Mouse (Mus musculus) heart, embryonic 16.5 days (tissue): ENCODE results near the gene Hsd11b1. TPM values are rescaled to one million over a fixed set of nuclear protein-coding genes. Genes with fewer than 3 reads are reported as not detected.
"Not testable (repeated sequence)": the region's sequence is repeated elsewhere in the genome, so short reads cannot be mapped to it uniquely, and the experiment has no call there.

Experiments used
- ATAC-seq: fragments of 200-750 bp; cut with Nextera tagmentation; replicated peaks from 2 replicates; pipeline ENCODE4 v1.8.0; 2017; ENCODE audit warnings: moderate number of reproducible peaks; ENCODE audit not compliant: insufficient read depth, low FRiP score; ENCODE audit errors: extremely low read depth
- H3K27ac ChIP-seq: fragments of 300-500 bp; sonication (generic); 2 replicates; pipeline ENCODE4 v1.5.1; 2014; ENCODE audit warnings: mild to moderate bottlenecking, low read length, control low read depth, moderate library complexity
- H3K27me3 ChIP-seq: fragments of 300-500 bp; sonication (generic); 2 replicates; pipeline ENCODE4 v1.6.1; 2014; ENCODE audit warnings: low read length, mixed read lengths; ENCODE audit not compliant: control insufficient read depth, insufficient read depth
- H3K36me3 ChIP-seq: fragments of 300-500 bp; sonication (generic); 2 replicates; pipeline ENCODE4 v1.6.1; 2014; ENCODE audit not compliant: control insufficient read depth, insufficient read depth
- H3K4me1 ChIP-seq: fragments of 300-500 bp; sonication (generic); 2 replicates; pipeline ENCODE4 v1.6.1; 2014; ENCODE audit warnings: low read length, mixed read lengths; ENCODE audit not compliant: control insufficient read depth, insufficient read depth
- H3K4me2 ChIP-seq: fragments of 300-500 bp; sonication (generic); 2 replicates; pipeline ENCODE4 v1.6.1; 2014; ENCODE audit warnings: low read depth, mild to moderate bottlenecking, control low read depth, low read length
- H3K4me3 ChIP-seq: fragments of 300-500 bp; sonication (generic); 2 replicates; pipeline ENCODE4 v1.5.1; 2014; ENCODE audit warnings: mild to moderate bottlenecking, control low read depth, low read length
- H3K9ac ChIP-seq: fragments of 300-500 bp; sonication (generic); 2 replicates; pipeline ENCODE4 v1.6.1; 2014; ENCODE audit warnings: low read length, control low read depth
- H3K9me3 ChIP-seq: fragments of 300-500 bp; sonication (generic); replicated peaks from 2 replicates; pipeline ENCODE4 v1.6.1; 2016; ENCODE audit warnings: low read length; ENCODE audit not compliant: control insufficient read depth
- WGBS: fragments of 180-500 bp; shearing (Covaris S2); extraction: QIAGEN DNeasy Blood & Tissue Kit; methylation state at CpG from one replicate; pipeline ENCODE4 v1.1.7; 2014; 5-methylcytosine and 5-hydroxymethylcytosine counted together
- polyA plus RNA-seq: library from polyadenylated mRNA; unstranded; fragments of >200 nt; fragmentation: Nextera tagmentation; extraction: Ambion mirVana; gene quantifications from 2 replicates; pipeline ENCODE4 v1.2.1, GENCODE M21; 2015

Gene Hsd11b1
- polyA plus RNA-seq, 1 experiment from 2014 or later: 3.7 TPM

GRCm38 (mm10) chr1:193287578-193287977 is 23.7 kb upstream of the Hsd11b1 start:
- ATAC-seq: no peak
- 85% methylated on average over 2 of the region's 2 CpGs for WGBS

DNA sequence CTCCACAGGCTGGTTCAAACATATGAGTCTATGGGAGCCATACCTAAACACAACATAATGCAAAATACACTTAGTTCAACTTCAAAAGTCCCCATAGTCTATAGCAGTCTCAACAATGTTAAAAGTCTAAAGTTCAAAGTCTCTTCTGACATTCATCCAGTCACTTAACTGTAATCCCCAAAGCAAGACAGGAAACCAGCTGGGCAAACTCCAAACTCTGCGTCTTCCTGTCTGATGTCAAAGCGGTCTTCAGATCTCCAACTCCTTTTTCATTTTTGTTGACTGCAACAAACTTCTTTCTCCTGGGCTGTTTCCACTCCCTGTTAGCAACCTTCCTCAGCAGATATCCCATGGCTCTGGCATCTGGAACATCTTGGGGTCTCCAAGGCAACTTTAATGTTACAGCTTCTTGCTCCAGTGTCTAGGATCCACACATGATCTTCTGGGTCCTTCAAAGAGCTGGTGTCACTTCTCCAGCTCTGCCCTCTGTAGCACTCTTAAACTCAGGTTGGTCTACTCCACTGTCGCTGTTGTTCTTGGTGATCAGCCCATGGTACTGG is 22.0 kb upstream of the Hsd11b1 start:
- H3K9me3 ChIP-seq, H3K4me2 ChIP-seq, H3K27me3 ChIP-seq, H3K9ac ChIP-seq, H3K4me3 ChIP-seq, ATAC-seq, H3K36me3 ChIP-seq, H3K4me1 ChIP-seq: not testable (repeated sequence)
- peak overlapping the region; percentile 10; the same call in 1 of the 2 replicates for H3K27ac ChIP-seq
- WGBS: 65% methylated on average over 3 of the region's 3 CpGs

More at GRCm38 (mm10) chr1:193287578-193287977, 23.7 kb upstream of the Hsd11b1 start:
- Histone ChIP-seq H3K4me3 (no peak overlapping the region), H3K9me3 (no peaks in the 10 kb centered on the region), H3K9ac (no peak overlapping the region), H3K27ac (no peak overlapping the region), H3K4me1 (no peaks in the 10 kb centered on the region; the same call in 1 of the 2 replicates), H3K4me2 (no peak overlapping the region), H3K27me3 (no peaks in the 10 kb centered on the region), H3K36me3 (no peaks in the 10 kb centered on the region)

- H3K4me1 ChIP-seq: no peaks in the 10 kb centered on the region; the same call in 1 of the 2 replicates
- no peaks in the 10 kb centered on the region for H3K36me3 ChIP-seq
- H3K4me3 ChIP-seq: no peak overlapping the region
- no peak overlapping the region for H3K9ac ChIP-seq
- WGBS: 81% methylated on average over 7 of the region's 7 CpGs
- no peak overlapping the region for H3K4me2 ChIP-seq
- no peak overlapping the region for H3K27ac ChIP-seq
- no peaks in the 10 kb centered on the region for H3K9me3 ChIP-seq
- no peaks in the 10 kb centered on the region for H3K27me3 ChIP-seq
- ATAC-seq: no peak
These were observed 20.4 kb upstream of the Hsd11b1 start for GRCm38 (mm10) chr1:193284228-193284779.

GRCm38 (mm10) chr1:193281344-193281743 is 17.5 kb upstream of the Hsd11b1 start:
- Histone ChIP-seq H3K27me3 (no peaks in the 10 kb centered on the region), H3K4me3 (no peak overlapping the region), H3K27ac (no peak overlapping the region), H3K9me3 (no peaks in the 10 kb centered on the region), H3K4me2 (no peak overlapping the region), H3K9ac (no peak overlapping the region), H3K4me1 (peaks cover 4% of the 10 kb centered on the region), H3K36me3 (no peaks in the 10 kb centered on the region)
- 86% methylated on average over 2 of the region's 2 CpGs for WGBS
- ATAC-seq: no peak

DNA sequence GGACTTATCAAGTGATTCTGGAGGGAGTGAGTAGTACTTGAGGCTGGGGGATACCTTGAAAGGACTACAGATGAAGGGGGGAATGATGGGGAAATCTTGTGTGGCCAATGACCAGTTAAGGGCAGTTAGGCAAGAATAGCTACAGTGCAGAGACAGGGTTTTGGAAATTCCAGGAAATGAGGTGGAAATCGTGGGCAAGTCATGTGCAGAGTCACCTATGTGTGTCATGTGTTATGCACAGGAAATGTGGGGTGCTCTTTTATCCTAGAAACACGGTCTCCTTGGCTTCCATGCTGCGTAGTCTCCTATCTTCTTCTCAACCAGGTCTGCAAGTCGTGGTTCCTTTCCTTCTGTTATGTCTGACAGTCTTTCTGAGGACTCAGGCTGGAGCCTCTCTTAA is 15.6 kb upstream of the Hsd11b1 start:
- no peaks in the 10 kb centered on the region for H3K9me3 ChIP-seq
- WGBS: 76% methylated on average over 4 of the region's 4 CpGs
- no peak overlapping the region for H3K4me2 ChIP-seq
- H3K4me3 ChIP-seq: no peak overlapping the region
- no peak for ATAC-seq
- no peaks in the 10 kb centered on the region for H3K27me3 ChIP-seq
- H3K36me3 ChIP-seq: no peaks in the 10 kb centered on the region
- H3K27ac ChIP-seq: no peak overlapping the region
- H3K9ac ChIP-seq: no peak overlapping the region
- H3K4me1 ChIP-seq: peaks cover 4% of the 10 kb centered on the region

DNA sequence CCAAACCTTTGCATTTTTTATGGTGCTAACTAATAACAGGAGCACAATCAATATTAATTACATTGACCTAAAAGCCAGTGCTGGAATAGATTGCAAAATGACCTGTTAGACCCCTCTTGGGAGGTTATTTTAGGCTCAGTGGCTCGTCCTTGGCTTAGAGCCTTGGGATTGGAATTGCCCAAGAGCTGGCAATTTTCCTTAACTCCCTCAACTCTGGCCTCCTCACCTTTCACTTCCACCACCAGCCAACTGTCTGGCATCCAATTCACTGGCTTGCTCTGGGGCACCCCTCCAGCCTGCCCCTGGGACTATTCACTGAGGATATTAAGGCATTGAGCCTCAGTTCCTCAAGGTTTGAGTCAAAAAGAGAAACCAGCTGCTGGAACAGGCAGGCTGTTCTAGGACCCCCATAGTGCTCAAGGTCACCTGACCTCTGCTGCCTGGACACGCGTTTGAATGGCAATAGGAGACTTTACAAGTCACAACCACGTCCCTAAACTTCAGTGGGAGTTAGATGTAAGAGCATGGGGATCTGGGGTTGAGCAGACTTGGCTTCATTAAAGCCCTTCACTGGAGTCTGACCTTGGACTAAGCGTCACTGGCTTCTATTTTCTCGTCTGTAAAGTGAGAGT is 14.7 kb upstream of the Hsd11b1 start:
- Histone ChIP-seq H3K9ac (no peak overlapping the region), H3K9me3 (no peaks in the 10 kb centered on the region), H3K4me1 (peaks cover 7% of the 10 kb centered on the region), H3K27me3 (no peaks in the 10 kb centered on the region), H3K27ac (no peak overlapping the region), H3K4me2 (no peak overlapping the region), H3K4me3 (no peak overlapping the region), H3K36me3 (no peaks in the 10 kb centered on the region)
- WGBS: 53% methylated on average over 6 of the region's 6 CpGs
- no peak for ATAC-seq

- WGBS: 72% methylated on average over 8 of the region's 8 CpGs
- Histone ChIP-seq H3K27me3 (no peaks in the 10 kb centered on the region), H3K27ac (no peak overlapping the region), H3K9ac (no peak overlapping the region), H3K4me2 (no peak overlapping the region), H3K9me3 (no peaks in the 10 kb centered on the region), H3K4me3 (no peak overlapping the region), H3K4me1 (peaks cover 16% of the 10 kb centered on the region), H3K36me3 (no peaks in the 10 kb centered on the region)
- no peak for ATAC-seq
These were observed 10.7 kb upstream of the Hsd11b1 start for GRCm38 (mm10) chr1:193274407-193275071.

GRCm38 (mm10) chr1:193272916-193273601 is 9.2 kb upstream of the Hsd11b1 start, which contains the start of gene G0s2:
G0s2 (minus strand) TSS chr1:193273217.
- Histone ChIP-seq H3K4me1 (peaks cover 12% of the 10 kb centered on the region), H3K4me2 (peak within 1 kb of the TSS; percentile 79), H3K27ac (peak within 1 kb of the TSS; percentile 97), H3K27me3 (no peaks in the 10 kb centered on the region), H3K36me3 (no peaks in the 10 kb centered on the region), H3K4me3 (peak within 1 kb of the TSS; percentile 53), H3K9ac (peak within 1 kb of the TSS; percentile 85), H3K9me3 (no peaks in the 10 kb centered on the region)
- WGBS: under 1% methylated on average over 19 of the region's 23 CpGs
- ATAC-seq: peak; percentile 92
